36 mouse cellular contexts compared by ENCODE assay signal in genomic region chr8:95566217-95566616, GRCm38 (mm10). TPM values are rescaled to one million over a fixed set of nuclear protein-coding genes. Genes with fewer than 3 reads are reported as not detected.
DNase-seq lines count a peak whose midpoint lies in the region; ATAC-seq and TF ChIP-seq lines count a peak whose summit lies in the region.
"Had no signal": no experiment of that assay in that cellular context is flagged by ENCODE, and none has a peak within 500 bp of the region (broad histone marks: within the 10 kb centered on the region; RNA-seq: fewer than 3 reads in every experiment).

No protein-coding gene starts in this region.

- no peak overlapping the region for H3K4me3 ChIP-seq in lung, embryonic 14.5 days (ENCODE audit: low read depth, low read length)
- H3K4me3 ChIP-seq in midbrain, embryonic 14.5 days (replicated peaks; ENCODE audit: low read depth, low read length), result no peak overlapping the region
- H3K4me3 ChIP-seq: embryonic facial prominence, embryonic 15.5 days; forebrain, embryonic 15.5 days; heart, embryonic 13.5 days; intestine, embryonic 15.5 days; layer of hippocampus, adult 2 months; left cerebral cortex, adult 2 months; limb, embryonic 12.5 days; liver, embryonic 15.5 days; midbrain, embryonic 12.5 days had no signal

- H3K36me3 ChIP-seq in lung, embryonic 14.5 days (ENCODE audit: insufficient read depth), result no peaks in the 10 kb centered on the region
- no peaks in the 10 kb centered on the region for H3K36me3 ChIP-seq in midbrain, embryonic 14.5 days (ENCODE audit: control insufficient read depth, insufficient read depth, low read length)
- H3K36me3 ChIP-seq: embryonic facial prominence, embryonic 15.5 days; forebrain, embryonic 15.5 days; heart, embryonic 13.5 days; intestine, embryonic 15.5 days; limb, embryonic 12.5 days; liver, embryonic 15.5 days; midbrain, embryonic 12.5 days had no signal

- DNase-seq in lung, embryonic 14.5 days, result peak; percentile 80
- no peak for DNase-seq in lung, postnatal 36 days
- peak; percentile 52 for DNase-seq in retina, postnatal 1 day
- DNase-seq in retina, embryonic 14.5 days (ENCODE audit: low spot score), result no peak
- DNase-seq in spleen, postnatal 10 days (ENCODE audit: low spot score in 2 of 2), result no peak
- no peak for DNase-seq in midbrain, embryonic 14.5 days
- DNase-seq: adrenal gland, postnatal 14 days; cerebellum, adult 18-20 months; kidney, adult 2 months; kidney, postnatal 36 days; right cerebral cortex, postnatal 4 days; thymus, adult 2 months; thymus, postnatal 36 days had no signal

- no peaks in the 10 kb centered on the region for H3K4me1 ChIP-seq in lung, embryonic 14.5 days (ENCODE audit: insufficient read depth)
- no peaks in the 10 kb centered on the region for H3K4me1 ChIP-seq in midbrain, embryonic 14.5 days (ENCODE audit: control insufficient read depth, insufficient read depth, low read length)
- H3K4me1 ChIP-seq: embryonic facial prominence, embryonic 15.5 days; forebrain, embryonic 15.5 days; intestine, embryonic 15.5 days; liver, embryonic 15.5 days; midbrain, embryonic 12.5 days had no signal

- WGBS in lung, embryonic 14.5 days, result 40% methylated on average over 4 of the region's 4 CpGs
- WGBS in midbrain, embryonic 14.5 days, result 77% methylated on average over 4 of the region's 4 CpGs

- no peak for TF ChIP-seq CTCF in lung, embryonic 14.5 days (IDR thresholded peaks at IDR 0.05; ENCODE audit: low read depth)

- H3K4me2 ChIP-seq in lung, embryonic 14.5 days, result no peak overlapping the region; the same call in 1 of the 2 replicates
- H3K4me2 ChIP-seq in midbrain, embryonic 14.5 days (ENCODE audit: low read length), result no peak overlapping the region
- H3K4me2 ChIP-seq: embryonic facial prominence, embryonic 15.5 days; forebrain, embryonic 15.5 days; heart, embryonic 13.5 days; intestine, embryonic 15.5 days; limb, embryonic 12.5 days; liver, embryonic 15.5 days; midbrain, embryonic 12.5 days had no signal

- peak; percentile 74 for ATAC-seq in lung, embryonic 14.5 days (ENCODE audit: insufficient read depth)
- ATAC-seq in erythroid progenitor cell, adult 5-6 weeks (replicated peaks; ENCODE audit: low FRiP score, poor library complexity, severe bottlenecking), result peak; percentile 62
- no peak for ATAC-seq in midbrain, embryonic 14.5 days (ENCODE audit: low FRiP score, low TSS enrichment)
- ATAC-seq: CD4-positive, CD25-positive, alpha-beta regulatory T cell, adult 4 months; forebrain, embryonic 15.5 days; hindbrain, postnatal 0 days; intestine, embryonic 15.5 days had no signal

- H3K9ac ChIP-seq in lung, embryonic 14.5 days, result no peak overlapping the region
- H3K9ac ChIP-seq in midbrain, embryonic 14.5 days (replicated peaks; ENCODE audit: low read length), result no peak overlapping the region
- H3K9ac ChIP-seq: embryonic facial prominence, embryonic 15.5 days; forebrain, embryonic 15.5 days; heart, embryonic 13.5 days; intestine, embryonic 15.5 days; limb, embryonic 12.5 days; liver, embryonic 15.5 days; midbrain, embryonic 12.5 days had no signal

- H3K27me3 ChIP-seq in lung, embryonic 14.5 days (ENCODE audit: insufficient read depth, low read length), result no peaks in the 10 kb centered on the region
- no peaks in the 10 kb centered on the region for H3K27me3 ChIP-seq in midbrain, embryonic 14.5 days (ENCODE audit: control insufficient read depth, insufficient read depth, low read length)
- H3K27me3 ChIP-seq: embryonic facial prominence, embryonic 15.5 days; forebrain, embryonic 15.5 days; heart, embryonic 13.5 days; intestine, embryonic 15.5 days; limb, embryonic 12.5 days; midbrain, embryonic 12.5 days had no signal

- peak overlapping the region; percentile 72 for H3K27ac ChIP-seq in lung, embryonic 14.5 days (ENCODE audit: low read depth)
- H3K27ac ChIP-seq in midbrain, embryonic 14.5 days (replicated peaks; ENCODE audit: low read depth, low read length), result no peak overlapping the region
- H3K27ac ChIP-seq: embryonic facial prominence, embryonic 15.5 days; forebrain, embryonic 15.5 days; heart, embryonic 13.5 days; hindbrain, postnatal 0 days; intestine, embryonic 15.5 days; layer of hippocampus, adult 2 months; left cerebral cortex, adult 2 months; limb, embryonic 12.5 days; liver, embryonic 15.5 days; midbrain, embryonic 12.5 days had no signal

- H3K9me3 ChIP-seq in lung, embryonic 14.5 days (ENCODE audit: low read depth, low read length), result peaks cover 4% of the 10 kb centered on the region; the same call in 1 of the 2 replicates
- H3K9me3 ChIP-seq in midbrain, embryonic 14.5 days (ENCODE audit: control insufficient read depth, low read length), result peaks cover 5% of the 10 kb centered on the region; the same call in 1 of the 2 replicates
- H3K9me3 ChIP-seq: embryonic facial prominence, embryonic 15.5 days; forebrain, embryonic 15.5 days; intestine, embryonic 15.5 days; liver, embryonic 15.5 days; midbrain, embryonic 12.5 days had no signal

RNA-seq across cellular contexts. Expression of gene Prss54, which starts 9.9 kb away (rescaled TPM):
- not detected in 2 replicates for polyA plus RNA-seq in lung, embryonic 14.5 days (2014; fragmentation: Nextera tagmentation; extraction: Ambion mirVana)
- not detected in 2 replicates for total RNA-seq in erythroid progenitor cell, adult 5-6 weeks (2015; ENCODE audit: low replicate concordance)
- not detected in 2 replicates for total RNA-seq in erythroid progenitor cell, adult 5-6 weeks (2017; ENCODE audit: low replicate concordance)
- polyA plus RNA-seq in midbrain, embryonic 14.5 days (2014; fragmentation: Nextera tagmentation; extraction: Ambion mirVana), result not detected in 2 replicates
- total RNA-seq: adrenal gland, postnatal 14 days; common myeloid progenitor, adult 5-6 weeks; gastrocnemius, adult 8-10 months; gastrocnemius, postnatal 4 days; heart, adult 8-10 months; heart, postnatal 14 days; hindbrain, postnatal 0 days; left cerebral cortex, postnatal 25 days; liver, adult 2 months had no signal
- polyA plus RNA-seq: CD4-positive, CD25-positive, alpha-beta regulatory T cell, adult 4 months; embryonic facial prominence, embryonic 15.5 days; forebrain, embryonic 15.5 days; heart, embryonic 13.5 days; hindbrain, embryonic 11.5 days; hindbrain, postnatal 0 days; intestine, embryonic 15.5 days; kidney, adult 2 months; kidney, embryonic 16.5 days; limb, embryonic 12.5 days; liver, adult 2 months; liver, embryonic 15.5 days; midbrain, embryonic 12.5 days; neural tube, embryonic 14.5 days; spleen, adult 2 months had no signal

RNA-seq across cellular contexts. Expression of gene Ccdc113, which starts 32.3 kb away (rescaled TPM):
- polyA plus RNA-seq in lung, embryonic 14.5 days (2014; fragmentation: Nextera tagmentation; extraction: Ambion mirVana), result 0.24 and 0.53 TPM in 2 replicates
- total RNA-seq in erythroid progenitor cell, adult 5-6 weeks (2015; ENCODE audit: low replicate concordance), result not detected in 2 replicates
- total RNA-seq in erythroid progenitor cell, adult 5-6 weeks (2017; ENCODE audit: low replicate concordance), result 2.7 TPM in 1 of 2 replicates, not detected in the other
- polyA plus RNA-seq in midbrain, embryonic 14.5 days (2014; fragmentation: Nextera tagmentation; extraction: Ambion mirVana), result 0.66 and 0.78 TPM in 2 replicates
- total RNA-seq: common myeloid progenitor, adult 5-6 weeks; gastrocnemius, adult 8-10 months; heart, adult 8-10 months; heart, postnatal 14 days; liver, adult 2 months had no signal
- polyA plus RNA-seq: CD4-positive, CD25-positive, alpha-beta regulatory T cell, adult 4 months; limb, embryonic 12.5 days; liver, adult 2 months; liver, embryonic 15.5 days; spleen, adult 2 months had no signal

Comparison
In these comparisons a context has a peak if more than half of its experiments do, and no peak if none do; other contexts are left out.
1. DNase-seq: peak in lung, embryonic 14.5 days (single experiment) and retina, postnatal 1 day (single experiment); none in lung, postnatal 36 days (single experiment), retina, embryonic 14.5 days (single experiment), spleen, postnatal 10 days (0 of 2) and midbrain, embryonic 14.5 days (single experiment).